Mouse (Mus musculus) kidney, adult 2 months (tissue): ENCODE measurements around the gene Rabac1.
A peak's percentile ranks its signal among the peaks of the same experiment; 100 is the strongest.

Source experiments
- CTCF ChIP-seq: fragments of 200-500 bp; conservative IDR thresholded peaks from 2 replicates; pipeline ENCODE4 v1.5.1; 2011; ENCODE audit warnings: low read depth, mild to moderate bottlenecking, control low read depth, low read length, moderate library complexity, mixed read lengths; ENCODE audit not compliant: insufficient read depth, insufficient read length
- POLR2A ChIP-seq: fragments of 200-500 bp; IDR thresholded peaks from one replicate; pipeline ENCODE4 v1.6.1; 2011; ENCODE audit warnings: low read depth, low read length, control low read depth

- TF ChIP-seq CTCF (peak; percentile 70), POLR2A (no peak)
Observed at GRCm38 (mm10) chr7:24971261-24971971, 1.1 kb downstream of the Rabac1 start.
